Comparison of ENCODE assay signal across 19 mouse cellular contexts in genomic region chr2:165665176-165665575, GRCm38 (mm10).
DNase-seq lines count a peak whose midpoint lies in the region; ATAC-seq and TF ChIP-seq lines count a peak whose summit lies in the region.
"Had no signal": no experiment of that assay in that cellular context is flagged by ENCODE, and none has a peak within 500 bp of the region (broad histone marks: within the 10 kb centered on the region; RNA-seq: fewer than 3 reads in every experiment).

No protein-coding gene starts in this region.

- no peaks in the 10 kb centered on the region for H3K9me3 ChIP-seq in forebrain, embryonic 10.5 days
- no peaks in the 10 kb centered on the region for H3K9me3 ChIP-seq in forebrain, embryonic 12.5 days
- H3K9me3 ChIP-seq: heart, embryonic 12.5 days; midbrain, embryonic 10.5 days had no signal

- DNase-seq in forebrain, embryonic 10.5 days (ENCODE audit: extremely low spot score, low spot score), result no peak
- peak; percentile 61 for DNase-seq in urinary bladder, postnatal 14 days (ENCODE audit: low spot score)
- DNase-seq in urinary bladder, postnatal 10 days (ENCODE audit: low spot score), result no peak
- DNase-seq in lung, postnatal 36 days, result peak; percentile 47
- DNase-seq in gastrocnemius, postnatal 10 days, result no peak
- no peak for DNase-seq in thymus, adult 2 months
- DNase-seq: adrenal gland, postnatal 14 days; B cell, adult 2 months; gastrocnemius, postnatal 25 days; heart, postnatal 4 days; kidney, adult 9 months; left cerebral cortex, postnatal 4 days; right cerebral cortex, adult 18-20 months; thymus, postnatal 25 days had no signal

- TF ChIP-seq POLR2A in thymus, adult 2 months (IDR thresholded peaks at IDR 0.05; ENCODE audit: control insufficient read depth, extremely low read depth, insufficient read depth, low read length, poor library complexity), result no peak

- H3K27me3 ChIP-seq in forebrain, embryonic 10.5 days (ENCODE audit: poor library complexity, severe bottlenecking), result no peaks in the 10 kb centered on the region
- no peaks in the 10 kb centered on the region for H3K27me3 ChIP-seq in forebrain, embryonic 12.5 days
- H3K27me3 ChIP-seq in thymus, adult 2 months (ENCODE audit: control insufficient read depth, insufficient read depth, low read length), result no peaks in the 10 kb centered on the region
- H3K27me3 ChIP-seq: heart, embryonic 12.5 days had no signal

- peaks cover 11% of the 10 kb centered on the region for H3K36me3 ChIP-seq in forebrain, embryonic 10.5 days (replicated peaks)
- no peaks in the 10 kb centered on the region for H3K36me3 ChIP-seq in forebrain, embryonic 12.5 days (replicated peaks)
- peaks cover 4% of the 10 kb centered on the region; the same call in 1 of the 2 replicates for H3K36me3 ChIP-seq in thymus, adult 2 months (ENCODE audit: control insufficient read depth, insufficient read depth, low read length)
- H3K36me3 ChIP-seq: heart, embryonic 12.5 days; midbrain, embryonic 10.5 days had no signal

- ATAC-seq in forebrain, embryonic 12.5 days (ENCODE audit: low FRiP score), result no peak
- ATAC-seq: hindbrain, embryonic 16.5 days had no signal

- no peak overlapping the region for H3K9ac ChIP-seq in forebrain, embryonic 12.5 days
- H3K9ac ChIP-seq: heart, embryonic 12.5 days had no signal

- H3K4me2 ChIP-seq in forebrain, embryonic 12.5 days, result no peak overlapping the region
- H3K4me2 ChIP-seq: heart, embryonic 12.5 days had no signal

- H3K27ac ChIP-seq in forebrain, embryonic 10.5 days, result peak overlapping the region; percentile 25; the same call in 1 of the 2 replicates
- no peak overlapping the region for H3K27ac ChIP-seq in forebrain, embryonic 12.5 days
- no peak overlapping the region; the same call in 1 of the 2 replicates for H3K27ac ChIP-seq in thymus, adult 2 months (ENCODE audit: control insufficient read depth, insufficient read depth, low read length)
- H3K27ac ChIP-seq: layer of hippocampus, adult 2 months; midbrain, embryonic 10.5 days had no signal

- 36% methylated on average over 5 of the region's 5 CpGs for WGBS in forebrain, embryonic 10.5 days
- 42% methylated on average over 5 of the region's 5 CpGs for WGBS in forebrain, embryonic 12.5 days
- 91% methylated on average over 5 of the region's 5 CpGs for WGBS in thymus, adult 2 months

- H3K4me3 ChIP-seq in forebrain, embryonic 10.5 days, result no peak overlapping the region
- no peak overlapping the region for H3K4me3 ChIP-seq in forebrain, embryonic 12.5 days (replicated peaks)
- H3K4me3 ChIP-seq in thymus, adult 2 months (ENCODE audit: control insufficient read depth, insufficient read depth, low read length), result no peak overlapping the region
- H3K4me3 ChIP-seq: heart, embryonic 12.5 days; layer of hippocampus, adult 2 months; midbrain, embryonic 10.5 days had no signal

- no peak for TF ChIP-seq CTCF in thymus, adult 2 months (IDR thresholded peaks at IDR 0.05; ENCODE audit: borderline replicate concordance, control insufficient read depth, extremely low read depth, insufficient read depth, low read length, poor library complexity)

- H3K4me1 ChIP-seq in forebrain, embryonic 10.5 days, result peaks cover 18% of the 10 kb centered on the region
- H3K4me1 ChIP-seq in forebrain, embryonic 12.5 days, result no peaks in the 10 kb centered on the region
- H3K4me1 ChIP-seq in thymus, adult 2 months (replicated peaks; ENCODE audit: control insufficient read depth, insufficient read depth, low read length), result no peaks in the 10 kb centered on the region
- H3K4me1 ChIP-seq: heart, embryonic 12.5 days; midbrain, embryonic 10.5 days had no signal

Comparison
In these comparisons a context has a peak if more than half of its experiments do, and no peak if none do; other contexts are left out.
1. DNase-seq: peak in urinary bladder, postnatal 14 days (single experiment) and lung, postnatal 36 days (single experiment); none in forebrain, embryonic 10.5 days (single experiment), urinary bladder, postnatal 10 days (single experiment), gastrocnemius, postnatal 10 days (single experiment) and thymus, adult 2 months (single experiment).